Mouse (Mus musculus): ENCODE data around the gene Rnf167. TPM values are rescaled to one million over a fixed set of nuclear protein-coding genes. Genes with fewer than 3 reads are reported as not detected.

Rnf167 gene
- total and polyA plus RNA-seq, 2 experiments from 2014 or later, result 87.3 to 100 TPM

GRCm38 (mm10) chr11:70650322-70651175 lies 3.5 kb downstream of the Rnf167 start:
- TF ChIP-seq CTCF (IDR thresholded peaks at IDR 0.05; ENCODE audit: low read depth), result no peak
- peaks cover 19% of the 10 kb centered on the region for H3K4me1 ChIP-seq (ENCODE audit: insufficient read depth, low read length)
- H3K27me3 ChIP-seq (ENCODE audit: insufficient read depth, low read length), result no peaks in the 10 kb centered on the region
- no peaks in the 10 kb centered on the region for H3K9me3 ChIP-seq (ENCODE audit: low read length)
- DNase-seq (ENCODE audit: low spot score) (no peak), ATAC-seq (no peak)
- H3K4me3 ChIP-seq (ENCODE audit: low read length), result no peak overlapping the region
- H3K27ac ChIP-seq, result no peak overlapping the region
- no peak overlapping the region for H3K4me2 ChIP-seq (ENCODE audit: low read depth, low read length)
- H3K36me3 ChIP-seq (ENCODE audit: insufficient read depth, low read length), result peaks cover 28% of the 10 kb centered on the region
- WGBS, result 76% methylated on average over 12 of the region's 12 CpGs
- no peak overlapping the region for H3K9ac ChIP-seq (replicated peaks; ENCODE audit: low read length)

- Histone ChIP-seq H3K4me1 (ENCODE audit: insufficient read depth, low read length) (peaks cover 15% of the 10 kb centered on the region), H3K27me3 (ENCODE audit: insufficient read depth, low read length) (no peaks in the 10 kb centered on the region), H3K9ac (replicated peaks; ENCODE audit: low read length) (no peak overlapping the region), H3K4me3 (ENCODE audit: low read length) (no peak overlapping the region), H3K4me2 (ENCODE audit: low read depth, low read length) (no peak overlapping the region), H3K27ac (no peak overlapping the region), H3K9me3 (ENCODE audit: low read length) (no peaks in the 10 kb centered on the region), H3K36me3 (ENCODE audit: insufficient read depth, low read length) (peaks cover 28% of the 10 kb centered on the region)
- WGBS, result 86% methylated on average over 2 of the region's 2 CpGs
- TF ChIP-seq CTCF (IDR thresholded peaks at IDR 0.05; ENCODE audit: low read depth), result no peak
- no peak for ATAC-seq
- DNase-seq (ENCODE audit: low spot score), result no peak
These were observed 4.4 kb downstream of the Rnf167 start for GRCm38 (mm10) chr11:70651391-70651790.

- Histone ChIP-seq H3K4me3 (ENCODE audit: low read length) (peak overlapping the region; percentile 99; the same call in 1 of the 2 replicates), H3K27me3 (ENCODE audit: insufficient read depth, low read length) (no peaks in the 10 kb centered on the region), H3K9ac (replicated peaks; ENCODE audit: low read length) (no peak overlapping the region; the same call in 1 of the 2 replicates), H3K9me3 (ENCODE audit: low read length) (no peaks in the 10 kb centered on the region), H3K4me2 (ENCODE audit: low read depth, low read length) (peak overlapping the region; percentile 75), H3K36me3 (ENCODE audit: insufficient read depth, low read length) (peaks cover 28% of the 10 kb centered on the region), H3K27ac (no peak overlapping the region), H3K4me1 (ENCODE audit: insufficient read depth, low read length) (peaks cover 15% of the 10 kb centered on the region; the same call in 1 of the 2 replicates)
- 69% methylated on average over 12 of the region's 12 CpGs for WGBS
- no peak for TF ChIP-seq CTCF (IDR thresholded peaks at IDR 0.05; ENCODE audit: low read depth)
- DNase-seq (ENCODE audit: low spot score) (no peak), ATAC-seq (no peak)
These were observed 5.2 kb downstream of the Rnf167 start for GRCm38 (mm10) chr11:70652029-70652883.

- Histone ChIP-seq H3K4me3 (ENCODE audit: low read length) (peak overlapping the region; percentile 99), H3K27ac (peak overlapping the region; percentile 99; the same call in 1 of the 2 replicates), H3K36me3 (ENCODE audit: insufficient read depth, low read length) (peaks cover 28% of the 10 kb centered on the region), H3K9ac (replicated peaks; ENCODE audit: low read length) (peak overlapping the region; percentile 100), H3K27me3 (ENCODE audit: insufficient read depth, low read length) (no peaks in the 10 kb centered on the region), H3K4me1 (ENCODE audit: insufficient read depth, low read length) (peaks cover 15% of the 10 kb centered on the region; the same call in 1 of the 2 replicates), H3K9me3 (ENCODE audit: low read length) (no peaks in the 10 kb centered on the region), H3K4me2 (ENCODE audit: low read depth, low read length) (peak overlapping the region; percentile 75)
- WGBS, result 58% methylated on average over 6 of the region's 6 CpGs
- ATAC-seq (no peak), DNase-seq (ENCODE audit: low spot score) (no peak)
- TF ChIP-seq CTCF (IDR thresholded peaks at IDR 0.05; ENCODE audit: low read depth), result no peak
These were observed 5.9 kb downstream of the Rnf167 start for GRCm38 (mm10) chr11:70652884-70653344.

GRCm38 (mm10) chr11:70653345-70654197 lies 6.5 kb downstream of the Rnf167 start:
- H3K27ac ChIP-seq, result peak overlapping the region; percentile 99
- H3K27me3 ChIP-seq (ENCODE audit: insufficient read depth, low read length), result no peaks in the 10 kb centered on the region
- H3K9me3 ChIP-seq (ENCODE audit: low read length), result no peaks in the 10 kb centered on the region
- H3K4me2 ChIP-seq (ENCODE audit: low read depth, low read length), result peak overlapping the region; percentile 75
- peaks cover 28% of the 10 kb centered on the region for H3K36me3 ChIP-seq (ENCODE audit: insufficient read depth, low read length)
- H3K9ac ChIP-seq (replicated peaks; ENCODE audit: low read length), result peak overlapping the region; percentile 100
- WGBS, result 1% methylated on average over 56 of the region's 63 CpGs
- peak; percentile 79 for DNase-seq (ENCODE audit: low spot score)
- peak; percentile 65 for ATAC-seq
- 0 out of 2 replicates have a peak, but pooled peaks cover 11% of the 10 kb centered on the region for H3K4me1 ChIP-seq (ENCODE audit: insufficient read depth, low read length)
- no peak for TF ChIP-seq CTCF (IDR thresholded peaks at IDR 0.05; ENCODE audit: low read depth)
- peak overlapping the region; percentile 99 for H3K4me3 ChIP-seq (ENCODE audit: low read length)

Measured in hindbrain, postnatal 0 days (tissue).